7 mouse cellular contexts compared by ENCODE assay signal in genomic region chr5:58174335-58174734, GRCm38 (mm10).
DNase-seq lines count a peak whose midpoint lies in the region; ATAC-seq lines count a peak whose summit lies in the region.
"Not testable (repeated sequence)": the region's sequence is repeated elsewhere in the genome, so short reads cannot be mapped to it uniquely, and the experiment has no call there.

No protein-coding gene starts in this region.

- not testable (repeated sequence) for H3K4me3 ChIP-seq in embryonic facial prominence, embryonic 11.5 days (ENCODE audit: low read depth, low read length); forebrain, embryonic 14.5 days (ENCODE audit: low read depth, low read length); hindbrain, embryonic 13.5 days; neural tube, embryonic 13.5 days

- not testable (repeated sequence) for H3K9ac ChIP-seq in embryonic facial prominence, embryonic 11.5 days (replicated peaks; ENCODE audit: low read length); forebrain, embryonic 14.5 days (ENCODE audit: low read length); hindbrain, embryonic 13.5 days; neural tube, embryonic 13.5 days

- not testable (repeated sequence) for H3K27ac ChIP-seq in embryonic facial prominence, embryonic 11.5 days (replicated peaks; ENCODE audit: low read depth, low read length); forebrain, embryonic 14.5 days (ENCODE audit: low read depth, low read length); hindbrain, embryonic 13.5 days
- H3K27ac ChIP-seq in neural tube, embryonic 13.5 days (replicated peaks), result 0 out of 2 replicates have a peak overlapping the region, but pooled peaks have one; percentile 38

- peak; percentile 4 for DNase-seq in ZHBTc4 (ENCODE audit: low read depth, low spot score)
- DNase-seq in embryonic facial prominence, embryonic 11.5 days (ENCODE audit: low spot score), result peak; percentile 2
- peak; percentile 49 for DNase-seq in forebrain, embryonic 14.5 days (ENCODE audit: low spot score)
- DNase-seq in kidney, postnatal 14 days, result peak; percentile 5
- peak; percentile 1 for DNase-seq in lung, postnatal 36 days

- not testable (repeated sequence) for H3K4me1 ChIP-seq in embryonic facial prominence, embryonic 11.5 days (ENCODE audit: control insufficient read depth, insufficient read depth, low read length); forebrain, embryonic 14.5 days (ENCODE audit: control insufficient read depth, insufficient read depth, low read length); hindbrain, embryonic 13.5 days (replicated peaks); neural tube, embryonic 13.5 days (replicated peaks)

- H3K36me3 ChIP-seq in embryonic facial prominence, embryonic 11.5 days (replicated peaks; ENCODE audit: control insufficient read depth, insufficient read depth, low read depth, low read length); forebrain, embryonic 14.5 days (ENCODE audit: control insufficient read depth, insufficient read depth, low read length); hindbrain, embryonic 13.5 days; neural tube, embryonic 13.5 days: not testable (repeated sequence)

- H3K4me2 ChIP-seq in embryonic facial prominence, embryonic 11.5 days (ENCODE audit: low read depth, low read length); forebrain, embryonic 14.5 days (ENCODE audit: low read length); hindbrain, embryonic 13.5 days; neural tube, embryonic 13.5 days: not testable (repeated sequence)

- H3K9me3 ChIP-seq in embryonic facial prominence, embryonic 11.5 days (replicated peaks; ENCODE audit: control insufficient read depth, low read length); forebrain, embryonic 14.5 days (replicated peaks; ENCODE audit: control insufficient read depth, low read length); hindbrain, embryonic 13.5 days; neural tube, embryonic 13.5 days: not testable (repeated sequence)

- not testable (repeated sequence) for ATAC-seq in embryonic facial prominence, embryonic 11.5 days (replicated peaks; ENCODE audit: insufficient number of reproducible peaks, low FRiP score, low TSS enrichment, low read depth); neural tube, embryonic 13.5 days (ENCODE audit: low read depth)
- ATAC-seq in forebrain, embryonic 14.5 days, result 0 out of 2 replicates have a peak, but pooled peaks have one; percentile 26
- 0 out of 2 replicates have a peak, but pooled peaks have one; percentile 24 for ATAC-seq in hindbrain, embryonic 13.5 days (ENCODE audit: low FRiP score)

- H3K27me3 ChIP-seq in embryonic facial prominence, embryonic 11.5 days (ENCODE audit: control insufficient read depth, insufficient read depth, low read length); forebrain, embryonic 14.5 days (replicated peaks; ENCODE audit: control insufficient read depth, insufficient read depth, low read length); hindbrain, embryonic 13.5 days; neural tube, embryonic 13.5 days: not testable (repeated sequence)
